Mouse (Mus musculus) liver, embryonic 13.5 days (tissue): ENCODE measurements around the gene Rtl5. TPM values are rescaled to one million over a fixed set of nuclear protein-coding genes. Genes with fewer than 3 reads are reported as not detected.

Source experiments
- ATAC-seq: fragments of 200-750 bp; cut with Nextera tagmentation; 2 replicates; pipeline ENCODE4 v1.8.0; 2017; ENCODE audit warnings: low read depth, mild to moderate bottlenecking, moderate number of reproducible peaks, moderate library complexity
- DNase-seq: peaks from one replicate; pipeline ENCODE4 v3.0.0; 2022
- H3K27ac ChIP-seq: fragments of 300-500 bp; sonication (generic); 2 replicates; pipeline ENCODE4 v1.5.1; 2015; ENCODE audit warnings: moderate library complexity, mild to moderate bottlenecking, inconsistent platforms
- H3K27me3 ChIP-seq: fragments of 300-500 bp; sonication (generic); 2 replicates; pipeline ENCODE4 v1.6.1; 2015; ENCODE audit warnings: mild to moderate bottlenecking, inconsistent platforms
- H3K36me3 ChIP-seq: fragments of 300-500 bp; sonication (generic); 2 replicates; pipeline ENCODE4 v1.6.1; 2015; ENCODE audit warnings: mild to moderate bottlenecking, inconsistent platforms
- H3K4me1 ChIP-seq: fragments of 300-500 bp; sonication (generic); replicated peaks from 2 replicates; pipeline ENCODE4 v1.6.1; 2015; ENCODE audit warnings: inconsistent platforms
- H3K4me2 ChIP-seq: fragments of 300-500 bp; sonication (generic); 2 replicates; pipeline ENCODE4 v1.6.1; 2015; ENCODE audit warnings: inconsistent platforms, mild to moderate bottlenecking, moderate library complexity
- H3K4me3 ChIP-seq: fragments of 300-500 bp; sonication (generic); replicated peaks from 2 replicates; pipeline ENCODE4 v1.5.1; 2015; ENCODE audit warnings: mild to moderate bottlenecking, inconsistent platforms
- H3K9ac ChIP-seq: fragments of 300-500 bp; sonication (generic); 2 replicates; pipeline ENCODE4 v1.6.1; 2015; ENCODE audit warnings: mild to moderate bottlenecking, inconsistent platforms
- H3K9me3 ChIP-seq: fragments of 300-500 bp; sonication (generic); replicated peaks from 2 replicates; pipeline ENCODE4 v1.6.1; 2016; ENCODE audit warnings: inconsistent platforms
- WGBS: fragments of 180-500 bp; shearing (Covaris S2); methylation state at CpG from one replicate; pipeline ENCODE4 v1.1.7; 2015; ENCODE audit not compliant: insufficient replicate concordance; 5-methylcytosine and 5-hydroxymethylcytosine counted together
- polyA plus RNA-seq: library from polyadenylated mRNA; unstranded; fragments of >200 nt; fragmentation: Nextera tagmentation; extraction: Ambion mirVana; gene quantifications from 2 replicates; pipeline ENCODE4 v1.2.1, GENCODE M21; 2015

The Rtl5 gene
- polyA plus RNA-seq, 1 experiment from 2014 or later: 0.15 TPM

DNA sequence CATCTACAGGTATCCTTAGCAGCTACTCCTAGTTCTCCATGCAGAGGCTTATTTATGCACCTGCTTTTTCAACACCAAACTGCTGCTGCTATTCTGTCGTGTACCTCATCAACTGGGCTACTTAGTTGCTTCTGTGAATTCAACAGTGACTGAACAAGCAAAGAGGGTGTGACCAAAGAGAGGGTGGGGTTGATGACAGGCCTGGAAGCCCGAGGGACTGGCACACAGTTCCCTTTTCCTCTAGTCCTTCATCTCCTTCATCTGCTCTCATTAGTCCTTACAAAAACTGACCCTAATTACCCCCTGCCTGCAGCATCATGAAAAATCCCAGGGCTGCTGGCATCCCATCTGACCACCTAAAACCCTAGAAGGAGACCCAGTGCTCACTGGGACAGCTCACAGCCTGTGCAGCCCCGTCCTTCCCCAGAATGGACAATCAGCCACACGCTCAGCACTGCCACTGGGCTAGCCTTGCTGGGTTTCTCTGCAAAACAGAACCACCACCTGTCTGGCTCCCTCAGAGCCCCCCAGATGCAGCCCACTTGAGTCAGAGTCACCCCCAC lies 5.8 kb downstream of the Rtl5 start:
- no peak overlapping the region for H3K27ac ChIP-seq
- H3K4me3 ChIP-seq: no peak overlapping the region
- H3K4me2 ChIP-seq: no peak overlapping the region
- no peak overlapping the region for H3K9ac ChIP-seq
- H3K4me1 ChIP-seq: peaks cover 7% of the 10 kb centered on the region; the same call in 1 of the 2 replicates
- no peaks in the 10 kb centered on the region for H3K9me3 ChIP-seq
- no peaks in the 10 kb centered on the region for H3K36me3 ChIP-seq
- ATAC-seq: no peak
- H3K27me3 ChIP-seq: peaks cover 20% of the 10 kb centered on the region
- no peak for DNase-seq
- 44% methylated on average over 4 of the region's 4 CpGs for WGBS

DNA sequence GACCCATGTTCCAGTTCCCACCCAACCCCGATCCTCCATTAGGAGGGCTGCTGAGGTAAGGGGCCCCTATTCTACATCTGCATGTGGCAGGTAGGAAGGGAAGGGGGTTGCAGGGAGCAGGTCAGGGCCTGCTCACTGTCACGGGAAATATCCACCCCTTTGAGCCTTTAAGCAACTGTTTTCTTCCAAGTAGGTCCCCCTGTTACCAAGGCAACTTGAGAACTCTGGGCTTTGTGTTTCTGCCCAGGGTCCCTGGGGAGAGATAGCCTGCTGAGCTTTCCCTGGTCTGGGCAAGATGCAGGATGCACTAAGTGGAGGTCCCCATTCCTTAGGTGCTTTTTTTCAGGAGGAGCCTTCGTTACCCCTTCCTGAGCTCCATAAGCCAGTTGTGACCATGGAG lies 7.0 kb downstream of the Rtl5 start:
- Histone ChIP-seq H3K36me3 (no peaks in the 10 kb centered on the region), H3K4me3 (no peak overlapping the region), H3K9ac (no peak overlapping the region), H3K4me1 (peaks cover 15% of the 10 kb centered on the region), H3K27me3 (0 out of 2 replicates have a peak, but pooled peaks cover 9% of the 10 kb centered on the region), H3K27ac (no peak overlapping the region), H3K9me3 (no peaks in the 10 kb centered on the region), H3K4me2 (no peak overlapping the region)
- DNase-seq (no peak), ATAC-seq (no peak)
- 54% methylated on average over 3 of the region's 3 CpGs for WGBS

GRCm38 (mm10) chrX:102060891-102061290 lies 10.2 kb downstream of the Rtl5 start:
- 20% methylated on average over 2 of the region's 2 CpGs for WGBS
- no peak for ATAC-seq

GRCm38 (mm10) chrX:102060243-102060642 lies 10.9 kb downstream of the Rtl5 start:
- WGBS: 84% methylated on average over 5 of the region's 5 CpGs
- Histone ChIP-seq H3K36me3 (no peaks in the 10 kb centered on the region), H3K9ac (no peak overlapping the region), H3K4me3 (no peak overlapping the region), H3K27me3 (no peaks in the 10 kb centered on the region), H3K9me3 (no peaks in the 10 kb centered on the region), H3K4me1 (peaks cover 15% of the 10 kb centered on the region), H3K27ac (no peak overlapping the region), H3K4me2 (no peak overlapping the region)
- no peak for DNase-seq
- ATAC-seq: no peak

More at GRCm38 (mm10) chrX:102060891-102061290, 10.2 kb downstream of the Rtl5 start:
- H3K4me3 ChIP-seq: no peak overlapping the region
- no peaks in the 10 kb centered on the region for H3K9me3 ChIP-seq
- peaks cover 15% of the 10 kb centered on the region for H3K4me1 ChIP-seq
- no peak overlapping the region for H3K4me2 ChIP-seq
- no peaks in the 10 kb centered on the region for H3K36me3 ChIP-seq
- H3K27ac ChIP-seq: no peak overlapping the region
- no peaks in the 10 kb centered on the region for H3K27me3 ChIP-seq
- DNase-seq: no peak
- no peak overlapping the region for H3K9ac ChIP-seq

- no peaks in the 10 kb centered on the region for H3K36me3 ChIP-seq
- H3K27me3 ChIP-seq: no peaks in the 10 kb centered on the region
- ATAC-seq (peak; percentile 94), DNase-seq (peak; percentile 16)
- peaks cover 15% of the 10 kb centered on the region for H3K4me1 ChIP-seq
- no peaks in the 10 kb centered on the region for H3K9me3 ChIP-seq
- WGBS: 43% methylated on average over 9 of the region's 9 CpGs
- H3K27ac ChIP-seq: no peak overlapping the region
- H3K4me2 ChIP-seq: no peak overlapping the region
- H3K9ac ChIP-seq: no peak overlapping the region
- no peak overlapping the region for H3K4me3 ChIP-seq
Observed at GRCm38 (mm10) chrX:102059437-102059836, 11.7 kb downstream of the Rtl5 start.

DNA sequence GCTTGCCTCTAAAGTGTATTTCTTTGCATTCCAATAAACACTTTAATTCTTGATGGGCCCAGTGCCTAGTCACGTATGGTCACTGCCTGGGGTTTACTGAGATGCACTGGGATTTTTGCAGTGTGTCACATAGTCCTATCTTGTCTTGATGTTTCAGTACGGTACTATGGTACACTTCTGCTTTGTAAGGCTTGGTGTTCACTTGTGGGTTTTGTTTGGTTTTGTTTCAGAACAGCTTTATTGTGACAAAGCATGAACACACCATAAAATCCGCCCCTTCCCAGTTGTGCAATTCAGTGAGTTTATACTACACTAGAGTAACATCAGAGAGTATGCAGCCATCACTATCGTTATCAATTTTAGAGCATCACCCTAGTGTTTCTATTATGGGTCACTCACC lies 17.1 kb downstream of the Rtl5 start:
- no peak for DNase-seq
- Histone ChIP-seq H3K27ac (no peak overlapping the region), H3K4me2 (no peak overlapping the region), H3K4me1 (no peaks in the 10 kb centered on the region), H3K9me3 (no peaks in the 10 kb centered on the region), H3K36me3 (no peaks in the 10 kb centered on the region), H3K4me3 (no peak overlapping the region), H3K27me3 (peaks cover 13% of the 10 kb centered on the region; the same call in 1 of the 2 replicates), H3K9ac (no peak overlapping the region)
- ATAC-seq: no peak
- 61% methylated on average over 4 of the region's 4 CpGs for WGBS

- Histone ChIP-seq H3K36me3 (no peaks in the 10 kb centered on the region), H3K4me2 (no peak overlapping the region), H3K27ac (no peak overlapping the region), H3K4me3 (no peak overlapping the region), H3K9ac (no peak overlapping the region), H3K9me3 (no peaks in the 10 kb centered on the region), H3K27me3 (peaks cover 13% of the 10 kb centered on the region; the same call in 1 of the 2 replicates), H3K4me1 (no peaks in the 10 kb centered on the region)
- 53% methylated on average over 2 of the region's 2 CpGs for WGBS
- no peak for DNase-seq
- ATAC-seq: no peak
Observed at GRCm38 (mm10) chrX:102053371-102053770, 17.7 kb downstream of the Rtl5 start.

- 60% methylated on average over 4 of the region's 4 CpGs for WGBS
- no peak for DNase-seq
- ATAC-seq: no peak
- Histone ChIP-seq H3K4me2 (no peak overlapping the region), H3K4me1 (no peaks in the 10 kb centered on the region), H3K27me3 (peaks cover 13% of the 10 kb centered on the region; the same call in 1 of the 2 replicates), H3K36me3 (no peaks in the 10 kb centered on the region), H3K27ac (no peak overlapping the region), H3K9ac (no peak overlapping the region), H3K9me3 (no peaks in the 10 kb centered on the region), H3K4me3 (no peak overlapping the region)
Observed at GRCm38 (mm10) chrX:102051225-102051624, 19.9 kb downstream of the Rtl5 start.

GRCm38 (mm10) chrX:102050552-102050951 lies 20.6 kb downstream of the Rtl5 start:
- Histone ChIP-seq H3K4me3 (no peak overlapping the region), H3K9me3 (no peaks in the 10 kb centered on the region), H3K36me3 (no peaks in the 10 kb centered on the region), H3K27ac (no peak overlapping the region), H3K27me3 (peaks cover 15% of the 10 kb centered on the region; the same call in 1 of the 2 replicates), H3K4me2 (no peak overlapping the region), H3K9ac (no peak overlapping the region), H3K4me1 (no peaks in the 10 kb centered on the region)
- WGBS: 53% methylated on average over 6 of the region's 6 CpGs
- DNase-seq (no peak), ATAC-seq (no peak)

GRCm38 (mm10) chrX:102042386-102042785 lies 28.7 kb downstream of the Rtl5 start:
- Histone ChIP-seq H3K4me2 (no peak overlapping the region), H3K36me3 (no peaks in the 10 kb centered on the region), H3K9ac (no peak overlapping the region), H3K4me3 (no peak overlapping the region), H3K4me1 (peaks cover 2% of the 10 kb centered on the region), H3K9me3 (no peaks in the 10 kb centered on the region), H3K27me3 (0 out of 2 replicates have a peak, but pooled peaks cover 5% of the 10 kb centered on the region), H3K27ac (no peak overlapping the region)
- ATAC-seq: no peak
- no peak for DNase-seq
- 47% methylated on average over 4 of the region's 4 CpGs for WGBS

DNA sequence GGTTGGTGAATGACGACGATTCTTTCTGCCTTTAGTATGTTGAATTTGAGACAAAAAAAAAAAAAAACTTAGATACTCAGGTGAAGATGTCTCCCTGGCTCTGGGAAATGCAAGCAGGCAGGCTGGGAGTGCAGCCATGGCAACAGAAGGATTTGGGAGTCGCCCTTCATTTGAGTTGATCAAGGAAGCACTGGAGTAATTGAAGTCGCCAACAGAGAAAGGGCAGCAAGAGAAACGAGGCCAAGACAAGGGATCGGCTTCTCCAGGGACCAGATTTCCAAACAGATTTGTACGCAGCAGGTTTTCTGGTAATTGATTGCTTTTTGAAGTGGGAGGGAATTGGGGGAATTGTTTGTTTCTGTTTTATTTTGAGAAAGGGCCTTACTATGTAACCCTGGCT lies 29.5 kb downstream of the Rtl5 start:
- H3K36me3 ChIP-seq: no peaks in the 10 kb centered on the region
- H3K27me3 ChIP-seq: 0 out of 2 replicates have a peak, but pooled peaks cover 5% of the 10 kb centered on the region
- no peaks in the 10 kb centered on the region for H3K9me3 ChIP-seq
- no peak overlapping the region for H3K27ac ChIP-seq
- no peak overlapping the region for H3K4me2 ChIP-seq
- DNase-seq (no peak), ATAC-seq (no peak)
- no peak overlapping the region for H3K9ac ChIP-seq
- H3K4me1 ChIP-seq: peaks cover 5% of the 10 kb centered on the region
- WGBS: 78% methylated on average over 7 of the region's 7 CpGs
- H3K4me3 ChIP-seq: no peak overlapping the region

DNA sequence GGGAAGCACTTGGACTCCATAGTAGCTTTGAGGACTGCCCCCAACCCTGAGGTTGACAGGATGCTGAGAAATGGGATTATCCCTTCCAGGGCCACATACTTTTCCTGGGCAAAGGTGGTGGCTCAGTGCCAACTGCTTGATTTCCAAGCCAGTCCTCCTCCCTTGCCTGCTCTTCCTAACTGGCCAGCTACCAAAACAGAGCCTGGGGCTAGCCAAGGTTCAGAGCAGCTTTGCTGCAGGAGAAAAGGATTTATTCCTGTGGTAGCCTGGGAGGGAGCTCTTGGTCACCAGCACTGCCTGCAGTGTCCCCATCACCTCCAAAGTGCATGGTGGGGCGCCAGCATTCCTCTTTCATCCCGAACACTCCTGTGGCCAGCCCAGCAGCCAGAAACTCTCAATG lies 33.6 kb downstream of the Rtl5 start:
- Histone ChIP-seq H3K27me3 (0 out of 2 replicates have a peak, but pooled peaks cover 3% of the 10 kb centered on the region), H3K27ac (no peak overlapping the region), H3K9ac (no peak overlapping the region), H3K36me3 (no peaks in the 10 kb centered on the region), H3K4me2 (no peak overlapping the region), H3K9me3 (no peaks in the 10 kb centered on the region), H3K4me3 (no peak overlapping the region), H3K4me1 (peaks cover 7% of the 10 kb centered on the region)
- 58% methylated on average over 2 of the region's 2 CpGs for WGBS
- DNase-seq: no peak
- no peak for ATAC-seq
